Mouse (Mus musculus) MEL (cell line): ENCODE results near the gene Mpl. TPM values are rescaled to one million over a fixed set of nuclear protein-coding genes. Genes with fewer than 3 reads are reported as not detected.

ENCODE experiments used
- DNase-seq: peaks from one replicate; pipeline ENCODE4 v3.0.0; 2011; ENCODE audit warnings: low read depth, low spot score
- H3K27ac ChIP-seq: 2 replicates; pipeline ENCODE4 v1.5.1; 2012; ENCODE audit warnings: low read depth, mild to moderate bottlenecking, control low read depth, low read length, moderate library complexity; ENCODE audit not compliant: control insufficient read depth
- H3K27me3 ChIP-seq, 2 experiments: fragments of 150-350 bp in 1 of 2; sonication (generic) in 1 of 2; 2 replicates each; pipeline ENCODE4 v1.6.1; 2012; ENCODE audit warnings: low read length in 2 of 2, mild to moderate bottlenecking in 2 of 2, improper control_type of control experiment in 1 of 2, moderate library complexity in 1 of 2; ENCODE audit not compliant: insufficient read depth in 2 of 2, control insufficient read depth in 1 of 2
- H3K36me3 ChIP-seq, 2 experiments: 2 replicates each; pipeline ENCODE4 v1.6.1; 2012 to 2014; ENCODE audit warnings: low read length in 2 of 2, improper control_type of control experiment in 1 of 2, inconsistent platforms in 1 of 2, mild to moderate bottlenecking in 1 of 2; ENCODE audit not compliant: insufficient read depth in 2 of 2, control insufficient read depth in 1 of 2
- H3K4me1 ChIP-seq, 2 experiments: fragments of 150-350 bp in 1 of 2; sonication (generic) in 1 of 2; 2 replicates each; pipeline ENCODE4 v1.6.1; 2012; ENCODE audit warnings: low read length in 2 of 2, improper control_type of control experiment in 1 of 2, mild to moderate bottlenecking in 1 of 2; ENCODE audit not compliant: insufficient read depth in 2 of 2, control insufficient read depth in 1 of 2
- H3K4me3 ChIP-seq, 2 experiments: fragments of 150-350 bp in 1 of 2; sonication (generic) in 1 of 2; 2 replicates each; pipeline ENCODE4 v1.5.1; 2012; ENCODE audit warnings: low read depth in 2 of 2, low read length in 2 of 2, mild to moderate bottlenecking in 2 of 2, moderate library complexity in 2 of 2, control low read depth in 1 of 2, improper control_type of control experiment in 1 of 2; ENCODE audit not compliant: control insufficient read depth in 1 of 2, insufficient read depth in 1 of 2
- H3K79me2 ChIP-seq: 2 replicates; pipeline ENCODE4 v1.6.1; 2012; ENCODE audit warnings: mild to moderate bottlenecking, low read length, moderate library complexity; ENCODE audit not compliant: control insufficient read depth, poor library complexity, insufficient read depth
- H3K9ac ChIP-seq: 2 replicates; pipeline ENCODE4 v1.6.1; 2012; ENCODE audit warnings: low read depth, mild to moderate bottlenecking, control low read depth, low read length, moderate library complexity; ENCODE audit not compliant: control insufficient read depth, poor library complexity, severe bottlenecking
- H3K9me3 ChIP-seq: fragments of 150-350 bp; sonication (generic); replicated peaks from 2 replicates; pipeline ENCODE4 v1.6.1; 2012; ENCODE audit warnings: mild to moderate bottlenecking, low read length, improper control_type of control experiment, moderate library complexity; ENCODE audit not compliant: insufficient read depth
- E2F4 ChIP-seq: IDR thresholded peaks from 2 replicates; pipeline ENCODE4 v1.6.1; 2011; ENCODE audit warnings: low read depth, low read length, improper control_type of control experiment, borderline replicate concordance
- EP300 ChIP-seq, 2 experiments: IDR thresholded peaks; 2 replicates each; pipeline ENCODE4 v1.6.1; 2011; ENCODE audit warnings: improper control_type of control experiment in 2 of 2, low read length in 2 of 2, low read depth in 1 of 2, mild to moderate bottlenecking in 1 of 2
- GATA1 ChIP-seq: IDR thresholded peaks from 2 replicates; pipeline ENCODE4 v1.6.1; 2011; ENCODE audit warnings: low read depth, low read length, improper control_type of control experiment
- NRF1 ChIP-seq: IDR thresholded peaks from 2 replicates; pipeline ENCODE4 v1.6.1; 2014; ENCODE audit warnings: low read depth, mild to moderate bottlenecking, inconsistent platforms, low read length, improper control_type of control experiment, moderate library complexity; ENCODE audit not compliant: poor library complexity, insufficient read depth, severe bottlenecking
- POLR2A ChIP-seq, 2 experiments: IDR thresholded peaks; 2 replicates each; pipeline ENCODE4 v1.6.1; 2011 to 2012; ENCODE audit warnings: low read length in 2 of 2, mild to moderate bottlenecking in 2 of 2, control low read depth in 1 of 2, improper control_type of control experiment in 1 of 2, low read depth in 1 of 2, moderate library complexity in 1 of 2; ENCODE audit not compliant: control insufficient read depth in 1 of 2, insufficient read depth in 1 of 2, poor library complexity in 1 of 2
- POLR2AphosphoS2 ChIP-seq: IDR thresholded peaks from 2 replicates; pipeline ENCODE4 v1.6.1; 2011; ENCODE audit warnings: low read length, improper control_type of control experiment
- POLR2AphosphoS5 ChIP-seq: IDR thresholded peaks from 2 replicates; pipeline ENCODE4 v1.6.1; 2012; ENCODE audit warnings: low read depth, borderline replicate concordance, mild to moderate bottlenecking, inconsistent platforms, low read length, moderate library complexity, mixed read lengths
- RCOR1 ChIP-seq: IDR thresholded peaks from 2 replicates; pipeline ENCODE4 v1.6.1; 2012; ENCODE audit warnings: low read depth, mild to moderate bottlenecking, inconsistent platforms, low read length, improper control_type of control experiment
- SIN3A ChIP-seq: IDR thresholded peaks from 2 replicates; pipeline ENCODE4 v1.6.1; 2012; ENCODE audit warnings: low read length, improper control_type of control experiment, inconsistent platforms
- SMC3 ChIP-seq: IDR thresholded peaks from 2 replicates; pipeline ENCODE4 v1.6.1; 2011; ENCODE audit warnings: low read depth, low read length, improper control_type of control experiment
- UBTF ChIP-seq: IDR thresholded peaks from 2 replicates; pipeline ENCODE4 v1.6.1; 2012; ENCODE audit warnings: low read depth, mild to moderate bottlenecking, inconsistent platforms, low read length, improper control_type of control experiment, moderate library complexity, borderline replicate concordance; ENCODE audit not compliant: insufficient read depth
- USF2 ChIP-seq, 2 experiments: IDR thresholded peaks; 2 replicates each; pipeline ENCODE4 v1.6.1; 2011 to 2012; ENCODE audit warnings: improper control_type of control experiment in 2 of 2, low read length in 2 of 2, borderline replicate concordance in 1 of 2, inconsistent platforms in 1 of 2, low read depth in 1 of 2, mild to moderate bottlenecking in 1 of 2; ENCODE audit not compliant: insufficient read depth in 1 of 2
- ZC3H11A ChIP-seq: IDR thresholded peaks from 2 replicates; pipeline ENCODE4 v1.6.1; 2012; ENCODE audit warnings: low read depth, mild to moderate bottlenecking, inconsistent platforms, low read length, improper control_type of control experiment
- ZNF384 ChIP-seq: IDR thresholded peaks from 2 replicates; pipeline ENCODE4 v1.6.1; 2012; ENCODE audit warnings: low read depth, mild to moderate bottlenecking, inconsistent platforms, low read length, improper control_type of control experiment
- polyA plus RNA-seq, 2 experiments: library from polyadenylated mRNA; stranded (reverse) in 1 of 2; unstranded in 1 of 2; fragments of >175 nt in 1 of 2; fragments of >200 nt in 1 of 2; gene quantifications; 2 replicates each; pipeline versions ENCODE4 v1.2.1 to v1.2.4; 2012; ENCODE audit warnings: low replicate concordance in 2 of 2, low read depth in 1 of 2; ENCODE audit not compliant: insufficient read length in 2 of 2, insufficient read depth in 1 of 2, missing spikeins in 1 of 2
- total RNA-seq: library from RNA; depleted of rRNA; stranded (reverse); fragments of 300-350 nt; gene quantifications from 2 replicates; pipeline ENCODE4 v1.2.3, GENCODE M21; 2012

Gene Mpl
- total and polyA plus RNA-seq, 3 experiments = 0.04 TPM; not detected in 1

- DNase-seq = no peak
- Histone ChIP-seq H3K79me2 (no peaks in the 10 kb centered on the region), H3K9me3 (no peaks in the 10 kb centered on the region), H3K27me3 (peaks cover 5 to 22% of the 10 kb centered on the region in 2 experiments), H3K36me3 (no peaks in the 10 kb centered on the region), H3K4me1 (no peaks in the 10 kb centered on the region), H3K27ac (no peak overlapping the region), H3K9ac (no peak overlapping the region), H3K4me3 (no peak overlapping the region)
- no peak for TF ChIP-seq EP300 (IDR thresholded peaks at IDR 0.05; ENCODE audit: low read depth in 1 of 2, low read length in 2 of 2)
- no peak for TF ChIP-seq ZC3H11A
- no peak for TF ChIP-seq NRF1
- no peak for TF ChIP-seq ZNF384
- TF ChIP-seq POLR2AphosphoS5 = no peak
- no peak for TF ChIP-seq USF2 (IDR thresholded peaks at IDR 0.05; ENCODE audit: borderline replicate concordance in 1 of 2, insufficient read depth in 1 of 2, low read depth in 1 of 2, low read length in 2 of 2)
- no peak for TF ChIP-seq POLR2AphosphoS2
- no peak for TF ChIP-seq GATA1
- no peak for TF ChIP-seq SMC3
These were observed 7.6 kb upstream of the Mpl start for GRCm38 (mm10) chr4:118464956-118465355.

GRCm38 (mm10) chr4:118446415-118447153, 10.7 kb downstream of the Mpl start:
- Histone ChIP-seq H3K36me3 (no peaks in the 10 kb centered on the region), H3K4me1 (no peaks in the 10 kb centered on the region), H3K27me3 (peaks cover 5 to 8% of the 10 kb centered on the region in 2 experiments), H3K9me3 (no peaks in the 10 kb centered on the region), H3K4me3 (no peak overlapping the region), H3K9ac (no peak overlapping the region), H3K79me2 (no peaks in the 10 kb centered on the region), H3K27ac (no peak overlapping the region)
- no peak for DNase-seq
- TF ChIP-seq POLR2A (IDR thresholded peaks at IDR 0.05; ENCODE audit: control insufficient read depth in 1 of 2, insufficient read depth in 1 of 2, low read depth in 1 of 2, low read length in 2 of 2, poor library complexity in 1 of 2) = no peak
- no peak for TF ChIP-seq UBTF
- no peak for TF ChIP-seq NRF1
- TF ChIP-seq RCOR1 = no peak
- no peak for TF ChIP-seq E2F4
- TF ChIP-seq ZC3H11A = no peak
- no peak for TF ChIP-seq SIN3A
